Mouse (Mus musculus): ENCODE results near the gene Vasp.

DNA sequence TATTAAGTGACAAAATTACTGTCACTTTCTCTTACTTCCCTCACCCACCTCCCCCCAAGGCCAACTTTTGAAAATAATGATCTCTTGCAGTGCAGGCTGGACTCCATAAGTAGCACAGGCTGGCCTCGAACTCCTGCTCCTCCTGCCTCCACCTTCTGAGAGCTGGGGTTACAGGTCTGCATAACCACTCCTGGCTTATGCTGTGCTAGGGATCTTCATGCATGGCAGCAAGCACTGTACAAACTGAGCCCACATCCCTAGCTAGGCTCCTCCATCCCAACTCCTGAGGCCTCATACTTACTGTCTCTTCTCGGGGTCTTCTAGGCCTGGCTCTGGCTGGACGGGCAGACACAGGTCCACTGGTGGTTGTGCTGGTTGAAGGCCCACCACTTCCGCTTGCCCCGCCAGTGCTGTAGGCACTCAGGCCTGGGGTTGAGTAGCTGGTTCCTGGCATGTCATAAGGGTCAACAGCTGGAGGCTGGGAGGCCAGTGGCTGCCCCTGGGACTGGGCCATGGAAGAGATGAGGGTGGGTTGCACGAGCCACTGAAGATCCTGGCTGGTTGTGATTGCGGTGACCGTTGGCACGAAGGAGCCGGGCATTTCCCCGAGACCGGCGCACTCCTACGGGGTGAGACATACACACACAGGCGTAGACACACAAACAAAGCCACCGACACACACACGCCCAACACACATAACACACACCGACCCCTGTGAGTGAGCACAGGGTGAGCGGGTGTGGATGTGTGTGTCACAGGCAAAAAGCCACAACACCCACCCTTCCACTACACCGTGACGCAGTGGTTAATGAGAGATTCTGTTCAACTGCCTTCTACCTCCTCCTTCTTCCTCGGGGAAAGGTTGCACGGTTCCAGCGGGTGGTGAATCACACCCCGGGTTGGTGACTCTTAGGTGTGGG is 35.5 kb upstream of the Vasp start:
- TF ChIP-seq CTCF (IDR thresholded peaks at IDR 0.05; ENCODE audit: low read depth, low read length) (no peak), GATA1 (IDR thresholded peaks at IDR 0.05; ENCODE audit: borderline replicate concordance, low read length) (no peak), TAL1 (conservative IDR thresholded peaks at IDR 0.05; ENCODE audit: low read depth, low read length) (no peak), GATA2 (IDR thresholded peaks at IDR 0.05; ENCODE audit: borderline replicate concordance, low read depth, low read length) (no peak)

Measured in G1E (cell line).